Mouse (Mus musculus): Measurements from ENCODE around the gene Cfap97. TPM values are rescaled to one million over a fixed set of nuclear protein-coding genes. Genes with fewer than 3 reads are reported as not detected.

The Cfap97 gene
- 10 to 100 TPM; 22.8 to 28.6 TPM for polyA plus RNA-seq (2017; shearing (Covaris generic))

DNA sequence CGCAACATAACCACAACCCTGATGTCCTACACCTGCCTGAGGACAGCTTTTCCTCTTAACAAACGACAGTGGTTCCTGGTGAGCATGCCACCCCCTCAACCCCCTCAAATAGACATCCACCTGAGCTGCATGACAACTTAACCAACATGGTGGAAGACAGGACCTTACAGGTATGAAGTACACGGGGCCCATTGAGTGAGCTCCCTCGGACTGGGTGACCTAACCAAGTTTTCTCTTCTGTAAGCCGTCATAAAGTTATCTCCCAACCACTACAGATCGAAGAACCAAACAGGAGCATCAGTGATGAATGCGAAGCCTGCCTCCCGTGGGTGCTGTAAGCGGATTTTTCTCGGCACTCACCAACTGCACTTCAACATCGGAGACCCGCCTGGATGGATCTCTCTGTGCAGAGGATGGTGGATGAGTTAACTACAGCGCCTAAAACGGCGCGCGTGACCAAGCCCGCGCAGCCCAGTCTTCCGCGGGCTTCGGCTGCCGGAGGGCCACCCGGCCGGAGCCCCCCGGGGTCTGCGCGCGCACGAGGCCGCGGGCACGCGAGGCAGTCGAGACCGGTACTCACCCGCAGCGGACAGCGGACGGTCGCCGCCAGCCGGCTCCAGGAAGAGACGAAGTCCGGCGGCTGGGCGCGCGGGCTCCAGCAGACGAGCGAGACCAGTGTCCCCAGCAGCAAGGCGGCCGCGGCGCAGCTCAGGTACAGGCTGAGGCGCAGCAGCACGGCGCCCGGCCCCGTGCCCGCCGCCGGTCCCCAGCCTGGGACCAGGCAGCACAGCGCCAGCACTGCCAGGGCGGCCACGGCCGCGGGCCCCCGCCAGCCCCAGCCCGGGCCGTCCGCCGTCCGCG is at the start of gene Cfap97:
Gene Cfap97 (plus strand): TSS at position 570 of the 861 bp plus-strand sequence.

DNA sequence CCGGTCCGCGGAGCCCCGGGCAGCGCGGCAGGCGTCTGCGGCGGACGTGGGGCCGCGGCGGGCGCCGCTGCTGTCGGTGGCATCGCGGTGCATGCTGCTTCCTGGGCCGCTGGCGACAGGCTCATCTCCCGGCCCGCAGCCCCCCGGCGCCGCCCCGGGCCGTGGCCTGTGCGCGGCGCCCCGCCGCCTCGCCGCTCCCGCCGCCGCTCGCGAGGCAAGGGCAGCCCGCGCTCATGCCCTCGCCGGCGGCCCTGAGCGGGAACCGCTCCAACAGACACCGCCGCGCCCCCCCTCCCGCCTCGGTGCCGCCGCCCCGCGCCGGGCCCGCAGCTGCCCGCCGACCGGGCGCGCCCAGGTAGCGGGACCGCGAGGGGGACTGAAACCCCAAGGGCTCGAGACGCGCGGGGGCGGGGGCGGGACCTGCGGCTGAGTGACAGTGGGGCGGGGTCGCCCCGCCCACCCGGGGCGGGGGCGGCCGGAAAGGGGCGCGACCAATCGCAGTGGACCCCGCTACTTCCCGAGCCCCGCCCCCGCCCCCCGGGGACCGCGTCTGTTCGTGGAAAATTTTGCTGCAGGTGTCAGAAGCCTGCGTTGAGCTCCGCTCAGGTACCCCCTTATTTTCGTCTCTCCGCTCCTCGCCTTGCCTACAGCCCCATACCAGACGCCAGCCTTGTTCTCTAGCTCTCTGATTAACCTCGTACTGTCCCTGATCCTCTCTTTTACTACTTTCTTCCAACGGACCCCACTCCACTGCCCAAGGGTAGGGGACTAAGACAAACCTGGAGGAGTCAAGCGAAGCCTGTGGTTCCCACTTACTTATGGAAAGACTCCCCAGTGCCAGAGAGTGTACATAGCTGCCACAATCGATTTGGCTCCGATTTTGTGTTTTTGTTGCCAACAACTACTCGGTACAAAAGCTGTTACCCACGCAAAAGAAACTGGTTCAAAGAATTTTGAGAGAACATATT is 777 bp downstream of the Cfap97 start, which contains the start of gene Snx25:
Gene Snx25 (minus strand): TSS at position 96 of the 968 bp plus-strand sequence.

GRCm38 (mm10) chr8:46210404-46211315 is 59.1 kb downstream of the Cfap97 start, which contains the start of gene Slc25a4:
TSS of gene Slc25a4 (minus strand) at chr8:46211284.

Other genes starting within 250 kb of the Cfap97 start
- not detected for gene Ccdc110, start 217.2 kb upstream of the Cfap97 start, polyA plus RNA-seq (2017; shearing (Covaris generic))
- gene 1700029J07Rik, start 176.5 kb upstream of the Cfap97 start, polyA plus RNA-seq (2017; shearing (Covaris generic)) = 1 to 10 TPM; 2.9 to 3.4 TPM
- 10 to 100 TPM; 31.0 to 39.3 TPM for gene Ufsp2, start 176.2 kb upstream of the Cfap97 start, polyA plus RNA-seq (2017; shearing (Covaris generic))
- gene Lrp2bp, start 152.5 kb upstream of the Cfap97 start, polyA plus RNA-seq (2017; shearing (Covaris generic)) = under 1 TPM; 0.49 to 0.71 TPM
- gene Ankrd37, start 146.1 kb upstream of the Cfap97 start, polyA plus RNA-seq (2017; shearing (Covaris generic)) = 10 to 100 TPM; 14.4 to 26.6 TPM
- gene Snx25, start 388 bp downstream of the Cfap97 start, polyA plus RNA-seq (2017; shearing (Covaris generic)) = 10 to 100 TPM; 18.2 to 19.2 TPM
- 100 to 1,000 TPM in 1 of 2 experiments, 10 to 100 TPM in 1; 97.8 to 125 TPM for gene Slc25a4, start 59.5 kb downstream of the Cfap97 start, polyA plus RNA-seq (2017; shearing (Covaris generic))
- under 1 TPM in 1 of 2 experiments, not detected in 1; 0.87 TPM for gene Helt, start 142.9 kb downstream of the Cfap97 start, polyA plus RNA-seq (2017; shearing (Covaris generic))

All from inflammation-experienced regulatory T-cells (primary cell).